Mouse (Mus musculus) retina, adult 2 months (tissue): ENCODE results near the gene Olfr1222.
"Not testable (repeated sequence)": the region's sequence is repeated elsewhere in the genome, so short reads cannot be mapped to it uniquely, and the experiment has no call there.

Source experiments
- DNase-seq: peaks from one replicate; pipeline ENCODE4 v3.0.0-alpha.2; 2012; ENCODE audit warnings: low read depth, low spot score

Olfr1222 gene

DNA sequence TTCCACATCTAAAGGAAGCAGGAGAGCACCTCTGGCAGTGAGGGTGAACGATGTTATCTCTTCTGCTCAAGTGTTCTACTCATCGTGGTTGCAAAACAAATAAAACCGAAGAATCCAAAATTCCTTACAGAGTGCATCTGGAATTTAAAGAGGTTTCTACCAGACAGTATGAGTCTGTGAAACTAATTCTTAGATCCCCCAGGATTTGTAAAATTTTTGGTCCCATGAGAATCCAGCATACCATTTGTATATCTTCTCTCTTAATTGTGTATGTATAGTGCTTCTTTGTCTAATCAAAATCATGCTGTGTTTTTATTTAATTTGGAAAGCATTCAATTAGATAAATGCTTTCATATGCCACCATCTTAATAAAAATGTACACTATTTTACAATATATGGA is at the start of gene Olfr1222:
TSS of gene Olfr1222 (minus strand) at position 101 of the 400 bp plus-strand sequence.
- no peak for DNase-seq

DNA sequence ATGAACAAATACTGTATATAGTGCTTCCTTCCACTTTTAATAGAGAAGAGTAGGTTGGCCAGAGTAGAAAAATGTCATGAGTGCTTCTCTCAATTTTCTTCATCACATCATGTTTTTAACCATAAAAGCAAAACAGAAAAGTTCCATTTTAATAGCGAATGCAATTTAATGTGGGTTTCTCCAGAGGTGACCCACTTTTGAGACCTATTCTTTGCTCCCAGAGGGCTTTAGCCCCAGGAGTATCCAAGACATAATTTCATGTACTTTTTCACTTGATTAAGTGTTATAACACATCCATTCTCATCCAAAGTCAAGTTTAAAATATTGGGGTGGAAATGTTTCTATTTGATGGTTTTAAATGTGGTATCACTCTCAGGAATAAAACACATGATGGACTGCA is 41.7 kb upstream of the Olfr1222 start, which contains the start of gene Olfr1225:
TSS of gene Olfr1225 (minus strand) at position 101 of the 400 bp plus-strand sequence.
- DNase-seq = no peak

DNA sequence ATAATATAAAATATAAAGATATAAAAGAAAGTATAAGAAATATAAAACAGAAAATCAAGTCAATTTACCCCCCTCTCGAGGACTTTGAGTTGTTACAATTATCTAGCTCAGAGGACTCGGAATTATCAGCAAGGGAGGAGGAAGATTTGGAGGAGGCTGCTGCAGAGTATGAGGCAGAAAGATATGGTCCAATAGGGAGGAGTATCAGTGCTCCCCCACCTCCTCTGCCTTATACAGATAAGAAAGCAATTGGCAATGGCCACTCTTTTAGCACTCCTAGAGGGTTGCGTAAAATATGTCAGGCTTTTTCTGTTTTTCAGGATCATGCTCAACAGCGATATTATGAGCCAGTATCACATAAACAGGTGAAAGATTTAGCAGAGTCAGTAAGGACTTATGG is 31.9 kb upstream of the Olfr1222 start:
- DNase-seq = not testable (repeated sequence)

DNA sequence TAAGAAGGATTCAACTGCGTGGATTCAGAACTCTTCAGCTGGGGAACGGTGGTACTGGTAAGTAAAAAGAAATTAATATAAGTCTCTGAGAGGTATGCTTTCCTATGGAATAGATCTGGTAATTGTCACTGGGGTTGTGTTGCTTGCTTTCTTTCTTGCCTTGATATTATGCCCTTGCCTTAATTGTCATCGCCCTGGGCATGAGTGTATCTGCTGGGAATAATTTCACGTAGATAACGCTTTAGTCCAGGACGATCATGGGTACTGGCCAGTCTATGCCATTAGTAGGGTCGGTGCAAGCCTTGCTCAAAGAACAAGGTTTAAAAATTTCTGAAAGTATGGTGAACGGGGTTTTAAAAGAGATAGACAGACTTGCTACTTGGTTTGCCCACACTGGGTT is 31.1 kb upstream of the Olfr1222 start, which contains the start of gene Olfr1224-ps1:
TSS of gene Olfr1224-ps1 (minus strand) at position 101 of the 400 bp plus-strand sequence.
- DNase-seq = not testable (repeated sequence)

DNA sequence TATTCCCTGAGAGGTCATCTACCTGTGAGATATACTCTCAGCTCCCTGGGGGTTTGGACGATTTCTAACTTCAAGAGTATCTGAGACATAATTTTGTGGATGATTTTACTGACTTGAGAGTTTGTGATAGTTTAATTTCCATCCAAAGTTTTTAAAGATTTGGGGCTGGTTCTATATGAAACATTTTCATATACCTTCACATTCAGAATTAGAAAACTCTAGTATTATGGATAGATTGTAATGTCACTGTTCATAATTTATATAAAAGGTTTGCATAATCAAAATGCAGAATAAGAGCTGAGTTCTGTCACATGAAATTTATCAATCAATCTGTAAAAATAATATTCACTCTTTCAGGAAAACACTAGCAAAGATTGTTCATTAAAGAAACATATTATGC is 18.6 kb upstream of the Olfr1222 start, which contains the start of gene Olfr1223:
TSS of gene Olfr1223 (minus strand) at position 101 of the 400 bp plus-strand sequence.
- no peak for DNase-seq

DNA sequence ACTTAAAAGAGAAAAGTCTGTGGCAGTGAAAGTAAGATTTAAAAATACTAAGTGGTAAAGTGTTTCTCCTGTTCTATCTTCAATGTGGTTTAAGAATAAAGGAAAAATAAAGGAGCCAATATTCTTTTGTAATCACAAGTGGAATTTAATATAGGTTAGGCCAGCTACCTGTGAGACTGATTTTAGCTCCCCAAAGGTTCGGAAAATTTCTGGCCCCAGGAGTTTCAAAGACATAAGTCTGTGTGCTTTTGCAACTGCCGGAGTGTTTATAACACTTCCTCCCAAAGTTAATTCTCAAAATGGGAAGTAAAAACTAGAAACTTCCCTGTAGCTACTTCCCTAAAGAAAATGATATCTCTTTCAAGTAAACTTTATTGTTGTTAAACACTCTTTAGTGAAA is 15.7 kb downstream of the Olfr1222 start, which contains the start of gene Olfr1221:
TSS of gene Olfr1221 (minus strand) at position 101 of the 400 bp plus-strand sequence.
- no peak for DNase-seq

DNA sequence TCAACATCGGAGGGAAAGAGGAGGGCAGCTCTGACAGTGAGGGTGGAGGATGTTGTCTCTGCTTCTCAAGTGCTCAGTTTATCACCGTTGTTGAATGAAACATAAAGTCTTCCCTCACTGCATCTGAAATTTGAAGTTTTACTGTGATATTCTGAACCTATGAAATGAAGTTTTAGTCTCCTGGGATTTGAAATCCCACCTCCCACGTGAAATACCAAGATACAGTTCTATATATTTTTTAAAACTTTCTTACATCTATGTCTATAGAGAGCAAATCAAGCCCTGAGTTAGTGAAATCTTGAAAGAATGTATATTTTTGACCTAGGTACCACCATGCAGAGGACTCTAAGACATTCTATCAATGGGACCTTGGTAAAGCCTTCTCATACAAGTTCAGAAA is 26.1 kb downstream of the Olfr1222 start, which contains the start of gene Olfr1220:
TSS of gene Olfr1220 (minus strand) at position 101 of the 400 bp plus-strand sequence.
- no peak for DNase-seq

DNA sequence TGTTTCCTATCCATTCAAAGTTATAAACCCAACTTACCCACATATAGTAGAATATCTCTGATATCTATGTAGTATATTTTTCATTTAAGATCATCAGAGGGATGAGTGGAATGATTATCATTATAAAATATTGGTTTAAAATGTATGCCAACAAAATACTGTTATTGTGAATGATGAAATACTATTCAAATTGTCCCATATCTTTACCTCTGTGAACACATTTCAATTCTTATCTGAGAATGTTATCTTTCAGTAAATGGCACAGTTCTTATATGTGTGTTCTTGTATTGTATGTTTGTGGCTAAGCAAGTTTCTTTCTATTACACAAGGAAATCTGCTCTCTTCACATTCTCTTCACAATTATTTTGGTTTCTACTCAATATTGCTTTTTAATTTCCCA is 27.2 kb downstream of the Olfr1222 start:
- DNase-seq = no peak

DNA sequence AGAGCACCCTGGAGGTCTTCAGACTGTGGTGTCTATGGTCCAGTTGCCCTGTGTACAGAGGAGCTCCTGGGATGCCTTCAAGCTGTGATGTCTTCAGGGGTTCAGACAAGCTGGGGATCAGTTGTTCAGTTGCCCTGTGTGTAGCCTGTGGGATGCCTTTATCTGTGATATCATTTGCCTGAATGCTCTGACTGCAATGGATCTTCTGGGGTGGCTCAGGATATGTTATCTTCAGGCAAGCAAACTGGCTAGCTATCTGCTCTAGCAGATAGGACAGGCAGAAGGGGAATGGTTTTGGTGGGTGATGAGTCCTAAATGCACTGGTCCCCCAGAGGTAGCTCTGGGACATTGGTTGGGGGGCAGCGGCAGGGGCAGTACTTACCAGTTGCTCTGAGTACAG is 39.0 kb downstream of the Olfr1222 start:
- DNase-seq = no peak

DNA sequence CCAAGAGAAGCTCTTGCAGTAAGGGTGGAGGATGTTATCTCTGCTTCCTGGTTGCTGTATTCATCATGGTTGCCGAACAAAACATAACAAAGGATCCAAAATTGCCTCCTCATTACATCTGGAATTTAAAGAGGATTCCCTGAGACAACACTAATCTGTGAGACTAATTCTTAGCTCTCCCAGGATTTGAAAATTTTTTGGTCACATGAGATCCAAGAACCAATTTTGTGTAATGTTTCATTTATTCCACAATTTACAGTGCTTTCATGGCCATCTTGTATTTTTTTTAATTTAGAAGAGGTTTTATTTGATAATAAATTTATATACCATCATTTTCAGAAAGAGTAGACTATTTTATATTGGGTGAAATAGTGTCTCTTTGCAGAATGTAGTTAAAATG is 49.4 kb downstream of the Olfr1222 start, which contains the start of gene Olfr1219:
TSS of gene Olfr1219 (minus strand) at position 101 of the 400 bp plus-strand sequence.
- no peak for DNase-seq

DNA sequence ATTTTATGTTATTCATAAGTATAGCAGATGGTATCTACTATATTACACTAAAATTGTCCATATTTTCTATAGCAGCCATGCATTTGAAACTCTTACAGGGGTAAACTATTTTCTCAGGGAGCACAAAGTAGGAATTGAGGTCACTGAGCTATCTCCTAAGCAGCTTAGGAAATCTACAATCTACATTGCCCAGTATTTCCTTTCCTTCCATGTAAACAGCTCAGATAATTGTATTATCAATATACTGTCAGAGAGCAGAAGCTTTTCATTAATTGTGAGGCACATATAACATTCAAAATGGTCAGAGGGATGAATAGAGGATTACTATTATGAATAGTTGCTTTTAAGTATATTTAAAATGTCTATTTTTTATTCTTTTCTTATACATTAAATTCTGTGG is 51.4 kb downstream of the Olfr1222 start:
- DNase-seq = no peak
